Mouse (Mus musculus) natural killer cell, adult 2 months (primary cell): ENCODE measurements around the gene Tmem245.
A peak's percentile ranks its signal among the peaks of the same experiment; 100 is the strongest.
"Not testable (repeated sequence)": the region's sequence is repeated elsewhere in the genome, so short reads cannot be mapped to it uniquely, and the experiment has no call there.

ENCODE experiments used
- DNase-seq, 2 experiments: peaks; one replicate each; pipeline ENCODE4 v3.0.0; 2022; ENCODE audit warnings: low spot score in 2 of 2

The Tmem245 gene

DNA sequence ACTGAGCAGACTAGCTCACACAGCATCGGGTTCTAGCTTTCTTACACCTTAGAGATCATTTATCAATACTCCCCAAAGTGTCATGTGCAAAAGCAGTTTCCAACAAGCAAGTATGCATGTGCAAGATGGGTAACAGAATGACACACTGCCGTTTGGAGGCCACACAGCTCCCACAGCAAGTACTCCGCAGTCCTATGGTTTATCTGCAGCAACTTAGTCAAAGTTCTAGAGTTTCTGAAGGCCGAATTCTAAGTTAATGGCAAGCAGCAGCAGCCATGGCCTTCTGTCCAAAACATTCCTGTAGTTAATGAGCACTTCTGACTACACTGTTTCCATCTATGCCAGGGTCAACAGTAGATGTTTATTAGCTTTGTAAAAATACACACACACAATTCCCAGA lies 20.3 kb downstream of the Tmem245 start:
- DNase-seq: no peak

DNA sequence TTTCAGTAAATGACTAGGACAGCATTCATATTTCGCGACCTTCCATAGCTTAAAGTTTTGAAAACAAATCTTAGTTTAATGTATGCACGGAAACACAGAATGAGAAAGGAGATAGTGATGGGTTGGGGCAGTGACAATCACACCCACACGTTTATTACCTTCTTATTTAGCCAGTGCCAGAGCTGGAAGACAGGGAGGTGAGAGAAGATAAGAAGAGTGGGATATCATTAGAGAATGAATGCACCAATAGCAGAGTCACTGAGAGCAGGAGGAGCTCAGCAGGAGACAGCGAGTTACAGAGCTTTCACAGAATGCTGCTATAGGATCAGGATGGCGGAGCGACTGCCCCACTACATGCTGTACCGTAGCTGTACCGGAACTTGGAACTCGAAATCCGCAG lies 25.0 kb downstream of the Tmem245 start:
- DNase-seq: no peak

DNA sequence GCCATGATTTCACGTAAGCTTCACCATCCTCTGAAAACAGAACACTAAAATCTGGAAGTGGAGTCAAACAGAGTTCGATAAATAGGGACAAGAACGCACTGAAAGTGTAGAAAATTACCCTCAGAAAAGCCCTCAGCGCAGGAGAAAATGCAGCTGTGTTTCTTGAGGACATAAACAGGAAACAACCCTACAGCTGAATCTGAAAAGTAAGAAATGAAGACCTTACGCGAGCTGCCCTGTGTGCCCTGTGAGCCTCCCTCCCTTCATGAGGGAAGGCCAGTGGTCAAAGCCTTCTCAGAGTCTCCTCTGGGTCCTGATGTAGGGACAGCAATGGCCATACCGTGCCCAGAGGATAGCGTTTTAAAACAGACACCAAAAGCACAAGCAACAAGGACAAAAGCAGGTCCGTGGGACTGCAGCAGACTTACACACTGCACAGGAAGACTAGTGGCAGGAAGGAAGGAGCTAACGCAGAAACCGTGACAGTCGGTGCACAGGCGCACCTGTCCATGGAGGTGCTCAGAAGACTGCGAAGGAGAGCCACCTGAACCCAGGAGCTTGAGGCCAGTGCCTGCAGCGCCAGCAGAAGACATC lies 31.4 kb downstream of the Tmem245 start:
- DNase-seq: peak in 1 of 2 experiments; percentile 12

DNA sequence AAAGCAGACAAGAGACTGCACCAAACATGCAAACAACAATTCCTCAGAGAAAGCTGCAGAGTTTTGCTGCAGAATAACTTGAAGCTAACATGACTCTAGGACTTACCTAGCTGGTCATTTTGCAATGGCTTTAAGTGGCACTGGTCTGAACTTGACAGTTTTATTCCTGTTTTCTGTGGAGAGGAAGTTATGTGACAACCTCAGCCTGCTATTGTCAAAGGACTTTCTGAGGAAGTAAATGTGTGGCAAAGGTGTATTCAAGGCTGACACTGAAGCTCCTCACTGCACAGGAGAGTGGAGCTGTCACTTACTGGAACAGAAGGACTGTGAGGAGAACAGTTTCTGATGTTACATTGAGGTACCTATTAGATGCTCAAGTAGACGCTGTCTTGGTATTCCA lies 32.5 kb downstream of the Tmem245 start:
- no peak for DNase-seq

- DNase-seq: no peak
Observed at GRCm38 (mm10) chr4:56914338-56914737, 32.9 kb downstream of the Tmem245 start.

- no peak for DNase-seq
Observed at GRCm38 (mm10) chr4:56912382-56913001, 34.7 kb downstream of the Tmem245 start.

- no peak for DNase-seq
Observed at GRCm38 (mm10) chr4:56909568-56909967, 37.7 kb downstream of the Tmem245 start.

- no peak for DNase-seq
Observed at GRCm38 (mm10) chr4:56907671-56908070, 39.6 kb downstream of the Tmem245 start.

DNA sequence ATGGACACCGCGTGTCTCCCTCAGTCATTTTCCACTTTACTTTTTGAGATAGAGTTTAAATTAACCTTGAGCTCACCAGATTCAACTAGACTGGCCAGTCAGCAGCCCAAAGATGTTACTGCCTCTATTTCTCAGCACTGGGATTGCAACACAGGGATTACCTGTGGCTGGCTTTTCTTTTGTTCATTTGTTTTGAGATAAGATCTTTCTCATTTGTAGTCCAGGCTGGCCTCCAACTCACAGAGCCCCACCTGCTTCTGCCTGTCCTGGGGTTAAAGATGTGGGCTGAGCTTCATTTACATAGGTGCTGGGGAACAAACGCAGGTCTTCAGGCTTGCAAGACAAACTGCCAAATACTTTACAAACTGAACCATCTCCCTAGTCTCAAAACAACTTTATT lies 40.3 kb downstream of the Tmem245 start:
- DNase-seq: no peak

DNA sequence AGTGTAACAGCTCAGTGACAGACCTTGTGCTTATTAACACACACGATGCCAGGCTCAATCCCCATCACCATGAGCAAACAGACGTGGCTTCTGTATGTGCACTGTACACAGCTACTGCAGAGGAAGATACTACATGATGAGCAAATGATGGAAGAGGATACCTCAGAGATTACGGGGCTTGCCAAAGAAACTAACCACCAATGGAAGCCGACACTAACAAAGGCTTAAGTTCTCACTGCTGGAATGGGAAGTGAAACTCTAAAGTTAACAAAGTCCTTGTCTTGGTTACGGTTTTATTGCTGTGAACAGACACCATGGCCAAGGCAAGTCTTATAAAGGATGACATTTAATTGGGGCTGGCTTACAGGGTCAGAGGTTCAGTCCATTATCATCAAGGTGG lies 41.7 kb downstream of the Tmem245 start:
- no peak for DNase-seq

GRCm38 (mm10) chr4:56901671-56902070 lies 45.6 kb downstream of the Tmem245 start:
- no peak for DNase-seq

DNA sequence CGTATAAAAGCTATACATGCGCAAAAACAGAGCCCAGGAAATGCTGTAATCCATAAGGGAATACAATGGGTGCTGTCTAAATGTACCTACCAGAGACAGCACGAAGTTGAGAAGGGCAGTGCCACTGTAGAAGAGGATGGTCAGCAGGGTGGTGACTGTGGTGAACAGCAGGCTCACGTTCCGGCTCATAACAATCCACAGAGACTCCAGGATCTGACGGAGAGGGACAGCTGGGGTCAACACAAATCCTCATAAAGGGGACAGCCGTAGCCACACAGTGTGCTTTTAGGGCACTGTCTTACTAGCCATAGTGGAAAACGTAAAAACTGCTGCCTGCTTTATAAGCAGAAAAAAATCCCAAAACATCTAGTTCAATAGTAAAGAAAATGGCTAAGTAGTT lies 48.0 kb downstream of the Tmem245 start:
- DNase-seq: no peak

DNA sequence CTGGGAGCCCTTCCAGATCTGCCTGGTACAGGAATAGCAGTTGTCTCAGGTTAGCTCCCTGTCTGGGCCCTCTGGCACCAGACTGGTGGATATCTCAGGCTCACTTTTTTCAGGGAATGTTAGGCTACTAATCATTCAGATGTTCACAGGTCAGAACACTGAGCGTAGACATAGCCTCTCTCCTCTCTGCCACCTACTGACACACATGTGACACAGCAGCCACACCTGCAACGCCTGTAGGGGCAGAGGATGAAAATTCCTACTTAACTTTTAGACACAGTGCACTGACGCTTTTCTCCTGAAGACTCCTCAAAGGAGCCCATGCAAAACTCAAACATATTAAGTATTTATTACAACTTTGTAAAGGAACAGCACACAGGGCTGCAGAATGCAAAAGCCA lies 49.7 kb downstream of the Tmem245 start:
- DNase-seq: no peak

DNA sequence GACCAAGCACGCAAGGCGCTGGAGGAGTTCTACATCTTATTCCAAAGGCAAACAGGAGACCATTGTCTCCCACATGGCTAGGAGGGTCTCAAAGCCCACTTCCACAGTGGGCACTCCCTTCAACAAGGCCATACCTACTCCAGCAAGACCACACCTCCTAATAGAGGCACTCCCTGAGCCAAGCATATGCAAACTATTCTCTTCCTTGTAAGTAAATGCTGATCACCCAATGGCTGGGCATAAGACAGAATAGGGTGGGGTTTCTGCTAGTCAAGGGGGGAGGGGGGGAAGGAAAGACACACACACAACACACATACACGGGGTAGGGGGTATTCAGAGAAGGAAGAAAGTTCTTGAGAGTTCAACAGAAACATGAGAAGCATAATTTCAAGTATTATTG lies 53.0 kb downstream of the Tmem245 start:
- no peak for DNase-seq

- DNase-seq: peak in 1 of 2 experiments; percentile 11
Observed at GRCm38 (mm10) chr4:56892501-56893115, 54.6 kb downstream of the Tmem245 start.

DNA sequence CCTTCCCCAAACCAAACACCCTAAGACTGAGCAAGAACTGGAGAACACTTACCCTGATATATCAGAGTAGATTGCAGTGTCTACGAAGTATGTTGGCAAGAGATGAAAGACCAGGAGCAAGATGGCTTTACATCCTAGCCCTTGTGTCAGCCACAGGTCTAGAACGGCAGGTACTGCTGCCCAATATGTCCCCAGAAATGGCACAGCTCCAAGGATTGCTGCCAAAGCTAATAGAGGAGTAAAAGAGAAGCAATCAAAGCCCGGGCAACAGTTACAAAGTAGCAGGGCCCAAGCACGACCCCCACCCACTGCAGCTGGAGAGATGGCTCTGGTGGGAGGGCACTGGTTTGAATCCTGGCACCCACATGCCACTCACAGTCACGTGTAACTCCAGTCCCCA lies 58.8 kb downstream of the Tmem245 start:
- DNase-seq: no peak

DNA sequence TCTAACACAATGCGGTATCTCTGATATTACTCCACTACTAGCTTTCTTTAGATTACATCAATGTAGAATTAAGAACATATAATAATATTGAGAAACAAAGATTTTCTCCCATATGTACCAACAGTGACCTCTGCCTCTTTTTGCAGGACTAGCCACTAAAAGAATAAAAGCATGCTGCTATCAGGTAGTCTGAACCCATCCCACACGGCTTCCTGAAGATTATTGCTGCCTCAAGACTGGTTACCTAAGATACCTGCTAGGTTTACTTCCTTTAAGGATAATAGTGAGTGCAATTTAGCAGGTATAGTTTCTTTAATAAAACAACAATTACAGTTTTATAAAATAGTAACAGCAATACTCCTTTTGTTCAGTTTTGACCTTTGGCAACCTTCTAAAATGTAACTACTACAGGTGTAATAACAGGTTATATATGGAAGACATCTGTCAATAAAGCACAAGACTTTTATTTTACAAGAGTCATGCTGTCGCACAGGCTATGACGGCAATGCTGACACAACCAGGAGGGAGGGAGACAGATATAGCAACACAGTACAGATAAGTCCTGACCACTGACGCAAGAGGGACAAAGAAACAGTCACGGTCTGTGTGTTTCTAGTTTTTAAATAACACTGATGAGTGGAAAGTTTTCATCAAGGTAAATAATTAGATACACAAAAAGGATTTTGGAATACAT lies 60.8 kb downstream of the Tmem245 start:
- no peak for DNase-seq

- no peak for DNase-seq
Observed at GRCm38 (mm10) chr4:56880036-56880703, 67.1 kb downstream of the Tmem245 start.

DNA sequence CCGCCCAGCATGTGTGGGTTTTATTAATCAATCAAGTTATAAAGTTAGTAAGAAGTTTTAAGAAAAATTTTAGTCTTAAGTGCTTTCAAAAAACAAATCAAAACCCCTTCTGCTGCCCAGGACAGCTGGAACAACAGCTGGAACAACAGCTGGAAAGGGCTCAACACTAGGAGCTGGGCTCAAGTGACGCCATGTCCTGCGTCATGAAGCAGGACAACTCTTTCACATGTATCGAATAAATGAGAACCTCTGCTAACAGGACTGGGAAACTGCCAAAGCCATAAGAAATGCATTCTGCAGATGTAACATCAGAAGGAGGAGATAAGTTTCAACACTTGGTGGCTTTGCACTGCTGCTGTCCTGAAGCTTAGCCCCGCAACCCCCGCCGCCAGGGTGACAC lies 68.3 kb downstream of the Tmem245 start:
- no peak for DNase-seq

- not testable (repeated sequence) for DNase-seq
Observed at GRCm38 (mm10) chr4:56870541-56870940, 76.7 kb downstream of the Tmem245 start.

- no peak for DNase-seq
Observed at GRCm38 (mm10) chr4:56867761-56868160, 79.5 kb downstream of the Tmem245 start.

- no peak for DNase-seq
Observed at GRCm38 (mm10) chr4:56865971-56866370, 81.3 kb downstream of the Tmem245 start.
